Mouse (Mus musculus) mesoderm, embryonic 11.5 days (tissue): ENCODE data around the gene Tm9sf3.

Experiments
- DNase-seq: peaks from one replicate; pipeline ENCODE4 v3.0.0-alpha.2; 2012; ENCODE audit warnings: low read depth, low spot score

The Tm9sf3 gene

DNA sequence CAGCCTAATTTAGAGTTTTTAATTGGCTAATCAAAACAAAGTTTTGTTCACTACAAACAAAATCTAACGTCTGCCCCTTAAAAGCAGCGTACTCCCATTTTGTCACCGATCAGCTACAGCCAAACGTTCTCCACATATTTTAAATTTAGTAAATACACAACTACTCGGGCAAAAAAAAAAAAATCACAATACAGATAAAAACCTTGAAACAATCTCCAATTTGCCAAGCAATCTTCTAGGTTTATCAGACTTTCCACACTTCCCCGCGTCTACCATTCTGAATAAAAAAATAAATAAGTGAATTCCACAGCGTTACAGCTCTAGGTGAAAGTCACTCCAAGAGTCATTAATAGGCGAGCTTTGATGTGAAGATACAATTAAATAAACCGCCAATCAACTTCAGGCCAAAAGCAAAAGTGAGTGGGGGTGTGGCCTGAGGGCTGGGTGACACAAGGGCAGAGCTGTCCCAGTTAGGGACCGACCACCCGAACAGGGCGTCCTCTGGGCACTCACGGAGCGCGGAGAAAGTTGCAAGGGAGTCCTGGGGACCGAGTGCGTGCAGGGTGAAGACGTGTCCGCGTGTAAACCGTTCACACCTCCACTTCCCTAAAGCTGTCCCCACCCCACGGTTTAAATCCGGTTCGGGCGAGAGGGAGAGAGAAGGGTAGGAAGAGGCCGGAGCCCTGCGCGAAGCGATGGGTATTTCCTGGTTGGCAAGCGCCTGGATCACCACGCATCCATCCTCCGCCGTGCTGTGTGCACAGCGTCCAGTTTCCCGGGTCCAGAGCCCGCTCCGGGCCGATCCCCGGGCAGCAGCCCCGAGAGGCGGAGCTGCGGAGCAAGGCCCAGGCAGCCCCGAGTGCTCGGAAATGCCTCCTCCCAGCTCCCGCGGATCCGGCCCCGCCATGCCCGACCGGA, 826 bp downstream of the Tm9sf3 start:
- DNase-seq, result peak; percentile 45

DNA sequence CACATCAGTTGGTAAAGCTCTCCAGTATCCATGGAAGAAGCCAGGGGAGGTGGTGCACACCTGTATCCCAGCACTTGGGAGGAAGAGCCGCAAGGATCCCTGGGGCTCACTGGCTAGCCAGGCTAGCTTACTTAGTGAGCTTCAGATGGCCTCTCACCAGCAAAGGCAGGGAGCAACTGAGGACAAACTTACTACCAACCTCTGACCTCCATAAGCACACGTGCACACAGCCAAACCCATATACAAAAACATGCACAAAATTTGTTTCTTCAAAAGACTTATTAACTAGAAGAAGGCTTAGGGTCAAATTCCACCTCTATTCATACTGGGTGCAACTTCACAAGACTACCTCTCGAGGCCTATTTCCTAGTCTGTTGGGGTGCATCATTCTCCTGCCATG, 3.1 kb downstream of the Tm9sf3 start:
- no peak for DNase-seq

- DNase-seq, result no peak
These were observed 4.5 kb downstream of the Tm9sf3 start for GRCm38 (mm10) chr19:41259256-41259655.

GRCm38 (mm10) chr19:41258707-41259106, 5.1 kb downstream of the Tm9sf3 start:
- peak; percentile 60 for DNase-seq

DNA sequence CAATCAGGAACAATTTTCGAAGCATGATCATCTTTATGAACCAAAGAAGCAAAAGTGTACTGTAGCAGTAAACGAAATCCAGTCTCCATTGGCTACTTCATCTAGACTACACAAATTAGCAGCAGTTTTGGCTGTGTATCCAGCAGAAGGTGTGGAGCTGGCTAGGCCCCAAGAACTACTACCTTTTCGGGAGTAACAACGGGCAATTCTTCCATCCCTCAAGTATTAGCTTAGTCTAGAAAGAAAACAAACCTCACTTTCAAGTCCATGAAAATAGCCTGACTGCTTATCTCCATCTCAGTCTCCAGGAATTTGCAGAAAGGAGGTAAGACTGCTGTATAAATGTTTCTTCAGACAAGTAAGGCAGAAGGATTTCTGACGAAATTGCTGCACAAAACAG, 9.2 kb downstream of the Tm9sf3 start:
- DNase-seq, result no peak

DNA sequence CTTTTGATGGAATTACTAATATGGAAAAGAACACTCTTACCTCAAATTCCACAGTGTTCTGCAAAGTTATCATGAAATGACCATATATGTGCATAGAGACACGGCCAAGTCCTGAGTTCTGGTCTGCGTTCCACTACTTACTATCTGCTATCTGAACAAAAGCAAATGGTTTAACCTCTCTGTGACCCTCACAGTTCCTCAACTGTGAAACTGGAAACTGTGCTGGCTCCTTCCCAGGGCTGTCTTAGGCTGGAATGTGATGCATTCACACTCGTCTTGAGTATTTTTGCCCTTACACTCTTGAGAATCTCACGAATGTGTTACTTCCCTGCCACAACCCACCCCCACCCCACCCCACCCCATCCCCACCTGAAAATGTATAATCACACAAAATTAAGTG, 14.8 kb downstream of the Tm9sf3 start:
- DNase-seq, result no peak

DNA sequence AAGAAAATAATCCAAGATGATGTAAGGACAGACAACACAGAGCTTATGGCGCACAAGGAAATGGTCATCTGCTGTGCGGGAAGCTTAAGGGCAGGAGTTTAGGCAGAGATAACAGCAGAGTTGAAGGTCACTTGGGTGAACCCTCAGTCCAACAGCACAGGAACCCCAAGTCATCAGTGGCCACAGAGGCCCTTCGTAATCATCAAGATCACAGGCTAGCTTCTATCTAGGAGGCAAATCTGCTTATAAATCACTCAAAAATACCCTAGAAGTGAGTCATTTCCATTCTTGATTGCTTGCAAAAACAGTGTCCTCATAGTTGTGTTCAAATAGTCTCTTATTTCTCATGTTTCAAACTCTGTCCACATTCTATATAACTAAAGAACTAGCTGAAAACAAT, 15.5 kb downstream of the Tm9sf3 start:
- DNase-seq, result no peak

- DNase-seq, result no peak
These were observed 17.5 kb downstream of the Tm9sf3 start for GRCm38 (mm10) chr19:41246271-41246670.

- peak; percentile 62 for DNase-seq
These were observed 19.2 kb downstream of the Tm9sf3 start for GRCm38 (mm10) chr19:41244581-41244980.

DNA sequence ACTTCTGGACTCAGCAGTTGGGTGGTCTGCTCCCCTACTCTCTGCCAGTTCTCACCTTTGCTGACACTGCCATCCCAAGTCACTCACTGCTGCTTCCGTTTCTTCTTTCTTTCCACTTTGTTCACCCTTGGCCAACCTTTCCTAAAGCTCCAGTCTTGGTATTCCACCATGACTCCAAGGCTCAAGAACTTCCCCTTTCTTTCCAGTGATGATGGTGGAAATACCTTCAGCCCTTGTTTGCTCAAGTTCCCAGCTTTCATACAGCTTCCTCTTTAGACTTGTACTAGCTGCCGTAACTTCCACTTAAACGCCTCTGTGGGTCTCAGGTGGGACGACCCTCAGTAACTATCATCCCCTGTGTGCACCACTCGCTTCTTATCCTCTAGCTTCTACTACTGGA, 21.8 kb downstream of the Tm9sf3 start:
- DNase-seq, result no peak

DNA sequence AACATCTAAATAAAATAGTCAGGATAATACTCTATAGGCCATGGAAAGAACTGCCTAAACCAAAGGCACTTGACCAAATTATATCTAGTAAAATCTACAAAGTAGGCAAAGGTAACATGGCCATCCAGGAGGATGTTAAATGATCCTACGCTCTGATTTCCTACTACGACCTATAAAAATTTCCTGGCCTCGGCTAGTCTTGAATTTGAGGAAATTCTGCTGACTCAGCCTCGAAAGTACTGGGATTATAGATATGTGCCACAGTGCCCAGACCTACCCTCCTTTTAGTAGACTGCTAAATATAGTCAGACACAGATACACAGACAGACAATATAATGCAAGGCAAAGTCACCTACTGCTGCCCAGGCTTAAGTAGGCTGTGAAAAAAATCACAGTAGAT, 30.1 kb downstream of the Tm9sf3 start:
- no peak for DNase-seq

GRCm38 (mm10) chr19:41208326-41208725, 55.5 kb downstream of the Tm9sf3 start:
- no peak for DNase-seq

DNA sequence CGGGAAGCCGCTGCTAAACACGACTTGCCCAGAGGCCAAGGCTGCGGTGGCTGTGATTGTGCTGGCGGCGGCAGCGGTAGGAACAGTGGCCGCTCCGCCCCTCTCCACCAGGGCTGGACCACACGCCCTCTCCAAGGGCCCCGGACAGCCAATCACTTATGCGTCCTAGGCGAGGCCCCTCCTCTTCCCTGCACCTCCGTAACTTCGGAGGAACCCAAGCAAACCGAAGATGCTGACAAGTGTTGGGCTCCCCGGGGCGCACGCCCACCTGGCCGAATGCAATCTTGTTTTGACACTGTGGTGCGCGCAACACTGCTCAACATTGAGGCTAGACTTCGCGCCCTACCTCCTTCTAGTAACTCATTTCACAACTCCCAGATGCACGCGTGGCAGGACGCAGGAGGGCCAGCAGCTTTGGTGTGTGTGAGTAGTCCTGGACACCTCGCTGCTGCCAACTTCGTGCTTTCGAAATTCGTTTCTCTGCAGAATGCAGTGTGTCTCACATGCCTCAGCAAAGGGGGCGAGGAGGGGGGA, 56.9 kb downstream of the Tm9sf3 start, which contains the start of gene Tll2:
Tll2 (minus strand) TSS at position 25 of the 534 bp plus-strand sequence.
- peak; percentile 78 for DNase-seq

- peak; percentile 30 for DNase-seq
These were observed 57.6 kb downstream of the Tm9sf3 start for GRCm38 (mm10) chr19:41206041-41206810.

DNA sequence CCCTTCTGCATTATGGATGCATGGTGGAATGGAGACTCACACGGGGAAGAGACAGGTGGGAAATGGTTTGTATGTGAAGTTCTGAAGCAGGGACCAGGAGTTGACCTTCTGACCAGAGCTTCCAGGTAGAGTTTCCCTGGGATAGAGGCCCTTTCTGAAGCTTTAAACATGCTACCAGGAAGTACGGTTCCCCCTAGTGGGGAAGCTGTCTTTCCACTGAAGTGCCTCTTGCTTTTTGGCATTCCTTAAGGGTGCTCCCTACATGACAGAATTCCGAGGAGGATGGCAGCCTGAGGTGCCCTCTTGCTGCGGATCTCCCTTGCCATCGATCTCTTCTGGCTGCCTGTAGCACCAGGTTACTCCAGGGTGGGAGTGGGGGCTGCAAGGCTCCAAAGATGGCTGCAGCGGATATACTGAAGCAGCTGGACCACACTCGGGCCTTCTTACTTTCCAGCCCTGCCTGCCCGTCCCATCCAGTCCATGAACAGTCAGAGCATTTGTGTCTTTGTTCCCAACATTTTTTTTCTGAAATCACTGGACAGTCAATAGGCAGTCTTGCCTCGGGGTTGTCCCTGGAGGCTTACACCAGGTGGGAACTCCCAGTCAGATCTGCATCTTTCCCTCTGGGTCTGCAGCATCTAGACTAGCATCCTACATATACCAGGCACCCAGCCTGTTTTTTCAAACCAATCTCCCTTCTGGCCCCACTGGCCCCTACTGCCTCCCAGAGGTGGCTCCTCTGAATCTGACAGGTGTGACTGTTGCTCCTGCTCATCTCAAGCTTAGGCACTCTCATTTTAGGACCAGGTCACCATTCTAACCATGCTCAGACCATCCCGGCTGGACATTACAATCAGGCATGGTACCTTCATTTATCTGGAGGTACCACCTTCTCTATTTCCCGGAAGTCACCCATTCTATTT, 59.4 kb downstream of the Tm9sf3 start:
- DNase-seq, result peak; percentile 17

DNA sequence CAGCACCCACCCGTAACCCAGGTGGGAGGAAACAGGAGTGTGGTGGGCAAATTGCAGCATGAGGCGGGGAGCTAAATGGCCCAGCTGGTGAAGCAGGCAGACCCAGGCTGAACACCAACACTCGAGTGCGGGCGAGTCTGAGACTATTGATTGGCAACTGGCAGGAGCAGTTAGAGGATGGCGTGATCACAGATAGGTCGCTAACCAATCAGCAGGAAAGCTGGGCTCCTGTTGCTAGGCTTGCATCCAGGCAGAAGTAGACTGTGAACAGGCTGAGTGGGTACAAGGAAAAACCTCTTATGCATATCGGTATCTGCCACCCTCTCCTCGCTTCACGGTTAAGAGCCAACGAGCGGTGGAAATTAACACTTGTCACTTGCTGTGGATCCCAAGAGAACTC, 66.2 kb downstream of the Tm9sf3 start:
- DNase-seq, result no peak

DNA sequence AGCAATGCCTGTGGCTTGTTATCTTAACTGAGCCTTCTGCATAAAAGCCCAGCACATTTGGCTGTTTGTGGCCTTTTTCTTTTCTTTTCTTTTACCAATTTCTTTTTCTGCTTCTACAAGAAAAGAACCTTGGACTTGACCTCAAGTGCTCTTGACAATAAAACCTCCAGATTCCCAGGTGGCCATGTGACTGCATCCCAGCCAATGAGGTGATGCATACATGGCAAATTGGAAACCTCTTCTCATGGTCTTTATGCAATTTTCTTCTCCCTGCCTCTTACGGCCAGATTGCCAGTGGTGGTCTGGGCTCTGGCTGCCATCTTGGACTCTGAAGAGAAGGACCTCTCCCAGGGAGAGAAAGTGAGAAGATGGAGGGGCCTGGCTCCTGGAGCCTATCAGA, 70.4 kb downstream of the Tm9sf3 start:
- DNase-seq, result no peak

DNA sequence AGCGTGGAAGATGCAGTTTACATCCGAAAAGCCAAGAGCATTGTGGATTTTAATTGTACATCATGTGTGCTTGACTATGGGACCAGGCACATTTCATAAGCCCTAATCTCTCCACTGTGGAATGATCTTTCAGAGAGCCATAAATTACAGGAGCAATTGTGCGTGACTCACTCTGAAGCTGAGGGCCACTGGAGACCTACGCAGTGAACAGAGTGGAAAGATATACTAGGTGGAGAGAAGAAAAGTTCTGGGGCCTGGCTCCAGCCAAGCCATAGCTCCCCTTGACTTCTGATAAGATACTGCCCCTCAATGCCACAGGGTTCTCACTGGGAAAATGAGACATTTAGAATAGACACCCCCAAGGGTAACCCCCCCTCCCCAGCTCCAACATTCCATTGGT, 70.8 kb downstream of the Tm9sf3 start:
- DNase-seq, result peak; percentile 17

DNA sequence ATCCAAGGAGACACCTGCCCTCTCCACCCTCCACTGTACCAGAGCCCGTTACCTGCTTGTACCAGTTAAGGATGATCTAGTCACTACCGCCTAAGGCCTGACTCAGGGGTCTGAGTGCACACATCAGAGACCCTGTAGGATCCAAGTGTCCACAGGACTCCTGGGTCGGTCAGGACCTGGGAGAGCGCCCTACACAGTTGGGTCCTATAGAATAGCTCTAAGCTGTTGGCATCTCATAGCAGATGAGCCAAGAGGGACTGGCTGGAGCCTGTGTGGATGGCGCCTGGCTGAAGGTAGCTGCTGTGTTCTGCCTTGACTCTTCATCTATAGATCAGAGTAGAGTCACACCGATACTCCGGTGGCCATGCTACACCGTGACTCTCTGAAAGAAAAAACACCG, 72.1 kb downstream of the Tm9sf3 start:
- peak; percentile 67 for DNase-seq

DNA sequence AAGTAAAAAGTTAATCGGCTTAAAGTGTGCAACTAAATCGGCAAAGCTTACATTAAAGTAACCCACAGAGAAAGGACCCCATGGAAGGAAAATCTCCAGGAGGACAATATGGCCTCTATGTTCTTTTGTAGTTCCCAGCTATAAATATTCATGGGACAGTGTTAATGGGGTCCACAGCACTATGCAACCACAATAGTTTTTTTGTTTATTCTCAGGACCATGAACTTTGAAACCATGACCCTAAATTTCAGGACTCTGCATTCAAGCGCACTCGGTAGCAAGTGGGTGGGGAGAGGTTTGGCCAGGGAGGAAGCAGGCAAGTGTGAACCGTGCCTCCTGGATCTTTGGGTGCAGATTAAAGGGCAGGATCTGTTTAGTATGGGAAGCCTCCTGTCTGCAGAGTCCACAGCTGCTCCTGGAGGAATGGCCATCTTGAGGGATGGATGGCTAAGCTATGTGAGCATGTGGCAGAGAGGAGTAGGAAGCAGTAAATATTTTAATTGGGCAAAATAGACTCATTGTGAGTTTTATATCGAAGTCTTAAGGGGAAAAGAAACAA, 72.8 kb downstream of the Tm9sf3 start:
- DNase-seq, result peak; percentile 62

- DNase-seq, result no peak
These were observed 86.5 kb downstream of the Tm9sf3 start for GRCm38 (mm10) chr19:41177331-41177730.
